Mouse (Mus musculus) E14TG2a.4 (cell line): ENCODE results near the gene Lrrc32.

Experiments used
- CTCF ChIP-seq: conservative IDR thresholded peaks from 2 replicates; pipeline ENCODE4 v1.5.1; 2014; ENCODE audit warnings: low read length
- NANOG ChIP-seq: IDR thresholded peaks from 2 replicates; pipeline ENCODE4 v1.6.1; 2014; ENCODE audit warnings: borderline replicate concordance, low read length, mixed read lengths
- POU5F1 ChIP-seq: IDR thresholded peaks from 2 replicates; pipeline ENCODE4 v1.6.1; 2014; ENCODE audit warnings: low read length, borderline replicate concordance

- TF ChIP-seq CTCF (no peak), POU5F1 (no peak), NANOG (no peak)
Observed at GRCm38 (mm10) chr7:98551041-98551440, 62.0 kb downstream of the Lrrc32 start.
